11 mouse cellular contexts compared by ENCODE assay signal in genomic region chr6:28706976-28707592, GRCm38 (mm10).
DNase-seq lines count a peak whose midpoint lies in the region; ATAC-seq lines count a peak whose summit lies in the region.
"Had no signal": no experiment of that assay in that cellular context is flagged by ENCODE, and none has a peak within 500 bp of the region (broad histone marks: within the 10 kb centered on the region; RNA-seq: fewer than 3 reads in every experiment).

No protein-coding gene starts in this region.

- H3K9me3 ChIP-seq in forebrain, embryonic 14.5 days (replicated peaks; ENCODE audit: control insufficient read depth, low read length) = no peaks in the 10 kb centered on the region
- H3K9me3 ChIP-seq in forebrain, embryonic 11.5 days (ENCODE audit: control insufficient read depth, low read length) = no peaks in the 10 kb centered on the region
- no peaks in the 10 kb centered on the region for H3K9me3 ChIP-seq in stomach, embryonic 15.5 days

- H3K27me3 ChIP-seq in forebrain, embryonic 14.5 days (replicated peaks; ENCODE audit: control insufficient read depth, insufficient read depth, low read length) = no peaks in the 10 kb centered on the region
- H3K27me3 ChIP-seq in forebrain, embryonic 11.5 days (ENCODE audit: control insufficient read depth, insufficient read depth, low read length) = no peaks in the 10 kb centered on the region
- H3K27me3 ChIP-seq in stomach, embryonic 15.5 days (replicated peaks) = no peaks in the 10 kb centered on the region

- H3K27ac ChIP-seq in forebrain, embryonic 14.5 days (ENCODE audit: low read depth, low read length) = no peak overlapping the region
- H3K27ac ChIP-seq in forebrain, embryonic 11.5 days (ENCODE audit: low read depth, low read length) = no peak overlapping the region
- H3K27ac ChIP-seq in stomach, embryonic 15.5 days = peak overlapping the region; percentile 26; the same call in 1 of the 2 replicates

- H3K9ac ChIP-seq in forebrain, embryonic 14.5 days (ENCODE audit: low read length) = no peak overlapping the region
- H3K9ac ChIP-seq in forebrain, embryonic 11.5 days (ENCODE audit: low read length) = no peak overlapping the region
- H3K9ac ChIP-seq in stomach, embryonic 15.5 days = no peak overlapping the region

- no peaks in the 10 kb centered on the region for H3K36me3 ChIP-seq in forebrain, embryonic 14.5 days (ENCODE audit: control insufficient read depth, insufficient read depth, low read length)
- H3K36me3 ChIP-seq in forebrain, embryonic 11.5 days (ENCODE audit: control insufficient read depth, insufficient read depth, low read length) = no peaks in the 10 kb centered on the region; the same call in 1 of the 2 replicates
- H3K36me3 ChIP-seq in stomach, embryonic 15.5 days = no peaks in the 10 kb centered on the region

- H3K4me1 ChIP-seq in forebrain, embryonic 14.5 days (ENCODE audit: control insufficient read depth, insufficient read depth, low read length) = peaks cover 20% of the 10 kb centered on the region
- peaks cover 7% of the 10 kb centered on the region for H3K4me1 ChIP-seq in forebrain, embryonic 11.5 days (replicated peaks; ENCODE audit: control insufficient read depth, insufficient read depth, low read length)
- peaks cover 16% of the 10 kb centered on the region for H3K4me1 ChIP-seq in stomach, embryonic 15.5 days

- intact Hi-C loops in heart, postnatal 36 days (cut with DNase I) = no loop called here

- WGBS in forebrain, embryonic 14.5 days = 68% methylated on average over 12 of the region's 12 CpGs
- WGBS in forebrain, embryonic 11.5 days = 91% methylated on average over 12 of the region's 12 CpGs
- 36% methylated on average over 12 of the region's 12 CpGs for WGBS in stomach, embryonic 15.5 days

- peak; percentile 27; the same call in 1 of the 2 replicates for ATAC-seq in forebrain, embryonic 14.5 days
- ATAC-seq in forebrain, embryonic 11.5 days (replicated peaks; ENCODE audit: low FRiP score) = no peak
- ATAC-seq in stomach, embryonic 15.5 days (ENCODE audit: insufficient read depth, low FRiP score, low read depth) = peak; percentile 86; the same call in 1 of the 2 replicates

- no peak overlapping the region for H3K4me2 ChIP-seq in forebrain, embryonic 14.5 days (ENCODE audit: low read length)
- no peak overlapping the region for H3K4me2 ChIP-seq in forebrain, embryonic 11.5 days (ENCODE audit: low read depth, low read length, severe bottlenecking)
- H3K4me2 ChIP-seq in stomach, embryonic 15.5 days = no peak overlapping the region

- DNase-seq in forebrain, embryonic 14.5 days (ENCODE audit: low spot score) = peak; percentile 40
- no peak for DNase-seq in forebrain, embryonic 11.5 days (ENCODE audit: low spot score)
- DNase-seq in spleen, adult 12 weeks (ENCODE audit: low spot score) = peak; percentile 26
- DNase-seq in spleen, adult 18-20 months = no peak
- peak; percentile 12 to 15 for DNase-seq in heart, postnatal 36 days
- no peak for DNase-seq in testis, postnatal 10 days (ENCODE audit: low spot score)
- DNase-seq in frontal cortex, postnatal 10 days (ENCODE audit: low spot score in 2 of 2) = no peak
- DNase-seq: B cell, adult 2 months; gastrocnemius, postnatal 36 days; right cerebral cortex, postnatal 14 days had no signal

- H3K4me3 ChIP-seq in forebrain, embryonic 14.5 days (ENCODE audit: low read depth, low read length) = no peak overlapping the region
- no peak overlapping the region for H3K4me3 ChIP-seq in forebrain, embryonic 11.5 days (ENCODE audit: low read depth, low read length)
- H3K4me3 ChIP-seq in stomach, embryonic 15.5 days (replicated peaks) = no peak overlapping the region

Comparison
In these comparisons a context has a peak if more than half of its experiments do, and no peak if none do; other contexts are left out.
1. DNase-seq: peak in forebrain, embryonic 14.5 days (single experiment), spleen, adult 12 weeks (single experiment) and heart, postnatal 36 days (2 of 2); none in forebrain, embryonic 11.5 days (single experiment), spleen, adult 18-20 months (0 of 2), testis, postnatal 10 days (single experiment) and frontal cortex, postnatal 10 days (0 of 2).